Mouse (Mus musculus): Measurements from ENCODE around the gene Myb. TPM values are rescaled to one million over a fixed set of nuclear protein-coding genes. Genes with fewer than 3 reads are reported as not detected.

Myb gene
- total RNA-seq (2014; rRNA removed) (0.09 TPM in 1 of 2 replicates, not detected in the other), polyA plus RNA-seq (2012; rRNA removed) (0.10 TPM in 1 of 2 replicates, not detected in the other)

- H3K27ac ChIP-seq (replicated peaks; ENCODE audit: insufficient read depth, low read depth, low read length): no peak within 1 kb of the TSS
- H3K36me3 ChIP-seq (ENCODE audit: control insufficient read depth, insufficient read depth, low read length): no peaks in the 10 kb centered on the region
- H3K79me2 ChIP-seq (ENCODE audit: control insufficient read depth, insufficient read depth, low read length): no peaks in the 10 kb centered on the region
- TF ChIP-seq CTCF (IDR thresholded peaks at IDR 0.05; ENCODE audit: low read depth, low read length) (no peak), POLR2A (IDR thresholded peaks at IDR 0.05; ENCODE audit: extremely low read depth, insufficient read depth, low read length) (no peak)
- H3K4me3 ChIP-seq (ENCODE audit: insufficient read depth, low read depth, low read length): peak within 1 kb of the TSS; percentile 39; the same call in 1 of the 2 replicates
- under 1% methylated on average over 83 of the region's 86 CpGs for WGBS
- no peak within 1 kb of the TSS for H3K9ac ChIP-seq (ENCODE audit: low read depth, low read length)
- peaks cover 27% of the 10 kb centered on the region for H3K27me3 ChIP-seq (ENCODE audit: control insufficient read depth, insufficient read depth, low read length)
- no peak for DNase-seq (ENCODE audit: extremely low read depth, low read depth, low spot score)
- peaks cover 4% of the 10 kb centered on the region; the same call in 1 of the 2 replicates for H3K4me1 ChIP-seq (ENCODE audit: control insufficient read depth, insufficient read depth, low read length)
Measured at GRCm38 (mm10) chr10:21160537-21161358, at the start of gene Myb. TSS of gene Myb (minus strand) at chr10:21160984.

- no peak overlapping the region for H3K27ac ChIP-seq (replicated peaks; ENCODE audit: insufficient read depth, low read depth, low read length)
- H3K36me3 ChIP-seq (ENCODE audit: control insufficient read depth, insufficient read depth, low read length): no peaks in the 10 kb centered on the region
- TF ChIP-seq CTCF (IDR thresholded peaks at IDR 0.05; ENCODE audit: low read depth, low read length) (no peak), POLR2A (IDR thresholded peaks at IDR 0.05; ENCODE audit: extremely low read depth, insufficient read depth, low read length) (no peak)
- no peak overlapping the region for H3K4me3 ChIP-seq (ENCODE audit: insufficient read depth, low read depth, low read length)
- no peaks in the 10 kb centered on the region for H3K27me3 ChIP-seq (ENCODE audit: control insufficient read depth, insufficient read depth, low read length)
- 67% methylated on average over 1 of the region's 1 CpGs for WGBS
- no peaks in the 10 kb centered on the region for H3K79me2 ChIP-seq (ENCODE audit: control insufficient read depth, insufficient read depth, low read length)
- no peaks in the 10 kb centered on the region for H3K4me1 ChIP-seq (ENCODE audit: control insufficient read depth, insufficient read depth, low read length)
- no peak for DNase-seq (ENCODE audit: extremely low read depth, low read depth, low spot score)
- H3K9ac ChIP-seq (ENCODE audit: low read depth, low read length): no peak overlapping the region
Measured at GRCm38 (mm10) chr10:21207378-21207777, 46.6 kb upstream of the Myb start.

GRCm38 (mm10) chr10:21206232-21206631 lies 45.4 kb upstream of the Myb start:
- no peak overlapping the region for H3K27ac ChIP-seq (replicated peaks; ENCODE audit: insufficient read depth, low read depth, low read length)
- no peak for DNase-seq (ENCODE audit: extremely low read depth, low read depth, low spot score)
- no peaks in the 10 kb centered on the region for H3K79me2 ChIP-seq (ENCODE audit: control insufficient read depth, insufficient read depth, low read length)
- no peaks in the 10 kb centered on the region for H3K27me3 ChIP-seq (ENCODE audit: control insufficient read depth, insufficient read depth, low read length)
- 70% methylated on average over 2 of the region's 2 CpGs for WGBS
- no peak overlapping the region for H3K9ac ChIP-seq (ENCODE audit: low read depth, low read length)
- TF ChIP-seq POLR2A (IDR thresholded peaks at IDR 0.05; ENCODE audit: extremely low read depth, insufficient read depth, low read length): no peak
- no peak for TF ChIP-seq CTCF (IDR thresholded peaks at IDR 0.05; ENCODE audit: low read depth, low read length)
- H3K36me3 ChIP-seq (ENCODE audit: control insufficient read depth, insufficient read depth, low read length): no peaks in the 10 kb centered on the region
- no peaks in the 10 kb centered on the region for H3K4me1 ChIP-seq (ENCODE audit: control insufficient read depth, insufficient read depth, low read length)
- H3K4me3 ChIP-seq (ENCODE audit: insufficient read depth, low read depth, low read length): no peak overlapping the region

- Histone ChIP-seq H3K4me1 (ENCODE audit: control insufficient read depth, insufficient read depth, low read length) (no peaks in the 10 kb centered on the region), H3K36me3 (ENCODE audit: control insufficient read depth, insufficient read depth, low read length) (no peaks in the 10 kb centered on the region), H3K4me3 (ENCODE audit: insufficient read depth, low read depth, low read length) (no peak overlapping the region), H3K27me3 (ENCODE audit: control insufficient read depth, insufficient read depth, low read length) (no peaks in the 10 kb centered on the region), H3K9ac (ENCODE audit: low read depth, low read length) (no peak overlapping the region), H3K79me2 (ENCODE audit: control insufficient read depth, insufficient read depth, low read length) (no peaks in the 10 kb centered on the region), H3K27ac (replicated peaks; ENCODE audit: insufficient read depth, low read depth, low read length) (no peak overlapping the region)
- 83% methylated on average over 10 of the region's 10 CpGs for WGBS
- DNase-seq (ENCODE audit: extremely low read depth, low read depth, low spot score): no peak
- TF ChIP-seq POLR2A (IDR thresholded peaks at IDR 0.05; ENCODE audit: extremely low read depth, insufficient read depth, low read length): no peak
- TF ChIP-seq CTCF (IDR thresholded peaks at IDR 0.05; ENCODE audit: low read depth, low read length): no peak
Measured at GRCm38 (mm10) chr10:21204496-21205085, 43.8 kb upstream of the Myb start.

- WGBS: 88% methylated on average over 5 of the region's 5 CpGs
- DNase-seq (ENCODE audit: extremely low read depth, low read depth, low spot score): no peak
Measured at GRCm38 (mm10) chr10:21203886-21204285, 43.1 kb upstream of the Myb start.

More at GRCm38 (mm10) chr10:21203886-21204285, 43.1 kb upstream of the Myb start:
- TF ChIP-seq POLR2A (IDR thresholded peaks at IDR 0.05; ENCODE audit: extremely low read depth, insufficient read depth, low read length): no peak
- no peak for TF ChIP-seq CTCF (IDR thresholded peaks at IDR 0.05; ENCODE audit: low read depth, low read length)
- Histone ChIP-seq H3K27me3 (ENCODE audit: control insufficient read depth, insufficient read depth, low read length) (no peaks in the 10 kb centered on the region), H3K4me1 (ENCODE audit: control insufficient read depth, insufficient read depth, low read length) (no peaks in the 10 kb centered on the region), H3K79me2 (ENCODE audit: control insufficient read depth, insufficient read depth, low read length) (no peaks in the 10 kb centered on the region), H3K27ac (replicated peaks; ENCODE audit: insufficient read depth, low read depth, low read length) (no peak overlapping the region), H3K36me3 (ENCODE audit: control insufficient read depth, insufficient read depth, low read length) (no peaks in the 10 kb centered on the region), H3K9ac (ENCODE audit: low read depth, low read length) (no peak overlapping the region), H3K4me3 (ENCODE audit: insufficient read depth, low read depth, low read length) (no peak overlapping the region)

Data from liver, adult 2 months (tissue).